Mouse (Mus musculus): ENCODE measurements around the gene AC134908.4. TPM values are rescaled to one million over a fixed set of nuclear protein-coding genes. Genes with fewer than 3 reads are reported as not detected.
A peak's percentile ranks its signal among the peaks of the same experiment; 100 is the strongest.

The AC134908.4 gene
- 3.3 and 5.0 TPM in 2 replicates for polyA plus RNA-seq (2012; rRNA removed)

DNA sequence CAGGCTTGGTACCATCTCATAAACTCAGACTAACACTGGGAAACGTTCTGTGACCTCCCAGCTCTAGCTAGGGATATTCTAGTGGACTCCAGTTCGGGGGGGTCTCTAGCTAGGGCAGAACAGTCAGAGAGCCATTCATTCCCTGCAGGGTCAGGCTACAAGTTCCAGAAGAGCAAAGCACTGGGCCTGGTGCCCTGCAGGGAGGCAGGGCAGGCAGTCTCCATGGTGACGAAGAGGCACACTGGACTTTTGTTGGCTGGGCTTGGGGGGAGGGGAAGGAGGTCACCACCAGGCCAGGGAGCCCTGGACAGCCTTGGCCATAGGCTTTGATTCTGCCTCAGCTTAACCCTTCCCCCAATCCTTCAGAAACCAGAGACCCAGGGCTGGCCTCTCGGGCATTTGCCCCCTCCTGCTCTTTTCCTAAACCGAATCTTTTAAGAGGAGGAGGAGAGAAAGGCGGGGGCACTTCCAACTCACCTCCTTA lies at the start of gene AC134908.4:
Gene AC134908.4, minus strand, starts transcription at position 51 of the 484 bp plus-strand sequence.
- no peaks in the 10 kb centered on the region for H3K27me3 ChIP-seq (ENCODE audit: control insufficient read depth, insufficient read depth, low read length)
- 38% methylated on average over 6 of the region's 6 CpGs for WGBS
- peak within 1 kb of the TSS; percentile 56; the same call in 1 of the 2 replicates for H3K27ac ChIP-seq (ENCODE audit: insufficient read depth, low read length)
- H3K4me3 ChIP-seq (replicated peaks; ENCODE audit: insufficient read depth, low read depth, low read length), result peak within 1 kb of the TSS; percentile 42
- TF ChIP-seq POLR2A (IDR thresholded peaks at IDR 0.05; ENCODE audit: borderline replicate concordance, insufficient read depth, low read length) (no peak), CTCF (IDR thresholded peaks at IDR 0.05; ENCODE audit: borderline replicate concordance, insufficient read depth, low read depth, low read length) (no peak)
- DNase-seq, result peak in 1 of 2 experiments; percentile 68
- H3K4me1 ChIP-seq (ENCODE audit: control insufficient read depth, insufficient read depth, low read length), result peaks cover 8% of the 10 kb centered on the region

DNA sequence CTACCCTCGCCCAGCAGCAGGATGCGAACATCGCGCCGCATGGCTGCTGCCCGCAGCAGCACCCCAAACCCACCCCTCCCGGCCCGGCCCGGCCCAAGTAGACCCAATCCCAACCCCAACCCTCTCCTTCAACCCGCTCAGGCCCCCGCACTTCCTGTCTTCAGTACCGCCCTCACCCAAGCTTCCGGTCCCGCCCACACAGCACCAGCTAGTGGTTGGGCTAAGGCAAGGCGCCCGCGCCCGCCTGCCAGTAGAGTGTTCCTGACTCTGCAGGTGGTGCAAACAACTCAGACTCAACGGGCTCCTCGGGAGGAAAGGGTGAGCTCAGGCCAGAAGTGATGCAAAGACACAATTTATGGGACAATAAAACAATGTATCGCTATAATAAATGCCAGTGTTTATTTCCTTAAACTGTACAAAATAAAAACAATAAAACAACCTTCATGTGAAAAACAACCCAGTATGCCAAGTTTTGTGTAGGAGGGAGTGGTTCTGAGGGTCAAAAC lies 49.0 kb upstream of the AC134908.4 start, which contains the start of gene Rhot2:
Gene Rhot2, minus strand, starts transcription at position 456 of the 506 bp plus-strand sequence.
- whole genome bisulfite sequencing, result under 1% methylated on average over 21 of the region's 21 CpGs

DNA sequence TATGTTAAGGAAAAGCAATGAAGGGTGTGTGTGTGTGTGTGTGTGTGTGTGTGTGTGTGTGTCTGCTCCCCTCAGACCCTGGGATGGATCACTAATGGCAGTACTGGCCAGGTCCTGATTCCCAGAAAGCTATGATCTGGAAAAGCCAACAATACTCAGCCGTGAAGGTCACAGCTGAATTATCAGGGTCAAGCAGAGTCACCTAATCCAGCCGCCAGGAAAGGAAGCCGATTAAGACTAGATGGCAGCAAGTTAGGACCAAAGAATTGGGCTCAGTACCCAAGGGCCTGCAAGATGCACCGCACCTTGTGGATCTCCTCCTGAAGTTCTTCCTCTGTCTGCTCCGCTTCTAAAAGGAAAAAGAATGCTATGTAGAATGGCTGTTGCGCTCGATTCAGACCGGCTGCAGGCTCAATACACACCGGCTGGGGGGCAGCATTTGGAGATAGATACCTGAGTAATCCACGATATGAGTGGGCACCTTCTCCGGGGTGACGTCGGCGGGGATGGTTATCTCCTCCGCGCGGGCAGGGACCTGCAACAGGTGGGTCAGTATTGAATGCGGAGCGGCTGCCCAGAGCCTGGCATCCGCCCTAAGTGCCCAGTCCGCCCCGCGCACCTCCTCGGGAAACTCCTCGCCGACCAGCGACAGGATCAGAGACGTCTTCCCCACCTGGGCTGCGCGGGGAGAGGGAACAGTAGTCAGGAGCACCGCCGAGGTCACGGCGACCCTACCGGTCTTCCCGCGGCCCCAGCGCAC lies 48.4 kb upstream of the AC134908.4 start:
- DNase-seq, result peak in 1 of 2 experiments; percentile 56
- TF ChIP-seq POLR2A (IDR thresholded peaks at IDR 0.05; ENCODE audit: borderline replicate concordance, insufficient read depth, low read length), result no peak
- no peak for TF ChIP-seq CTCF (IDR thresholded peaks at IDR 0.05; ENCODE audit: borderline replicate concordance, insufficient read depth, low read depth, low read length)
- Histone ChIP-seq H3K4me1 (ENCODE audit: control insufficient read depth, insufficient read depth, low read length) (peaks cover 12% of the 10 kb centered on the region), H3K27ac (ENCODE audit: insufficient read depth, low read length) (peak overlapping the region; percentile 59), H3K27me3 (ENCODE audit: control insufficient read depth, insufficient read depth, low read length) (no peaks in the 10 kb centered on the region), H3K4me3 (replicated peaks; ENCODE audit: insufficient read depth, low read depth, low read length) (peak overlapping the region; percentile 78)
- WGBS, result 2% methylated on average over 38 of the region's 38 CpGs

More for the DNA sequence above, 49.0 kb upstream of the AC134908.4 start, which contains the start of gene Rhot2:
- peaks cover 12% of the 10 kb centered on the region for H3K4me1 ChIP-seq (ENCODE audit: control insufficient read depth, insufficient read depth, low read length)
- peak within 1 kb of the TSS; percentile 59 for H3K27ac ChIP-seq (ENCODE audit: insufficient read depth, low read length)
- peak; percentile 27; the same call in 1 of the 2 replicates for TF ChIP-seq CTCF (IDR thresholded peaks at IDR 0.05; ENCODE audit: borderline replicate concordance, insufficient read depth, low read depth, low read length)
- TF ChIP-seq POLR2A (IDR thresholded peaks at IDR 0.05; ENCODE audit: borderline replicate concordance, insufficient read depth, low read length), result peak; percentile 77; the same call in 1 of the 2 replicates
- H3K4me3 ChIP-seq (replicated peaks; ENCODE audit: insufficient read depth, low read depth, low read length), result peak within 1 kb of the TSS; percentile 78
- peak; percentile 94 to 96 for DNase-seq
- no peaks in the 10 kb centered on the region for H3K27me3 ChIP-seq (ENCODE audit: control insufficient read depth, insufficient read depth, low read length)

DNA sequence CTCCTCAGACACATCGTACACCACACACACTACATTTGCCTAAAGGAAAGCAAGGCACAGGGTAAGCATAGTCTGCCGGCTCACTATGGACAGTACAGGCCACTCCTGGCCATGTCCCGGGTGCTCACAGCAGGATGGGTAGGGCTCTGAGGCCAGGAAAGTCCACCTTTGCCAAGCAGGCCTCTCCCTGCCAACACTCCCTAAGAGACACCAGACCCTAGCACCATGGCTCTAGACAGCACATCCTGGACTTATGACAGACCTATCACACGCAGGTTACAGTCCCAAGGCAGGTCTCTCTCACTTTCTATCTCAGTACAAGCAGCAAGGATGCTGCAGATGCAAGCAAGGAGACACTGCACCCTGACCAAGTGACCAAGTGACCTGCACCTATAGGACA lies 47.7 kb upstream of the AC134908.4 start:
- peaks cover 12% of the 10 kb centered on the region for H3K4me1 ChIP-seq (ENCODE audit: control insufficient read depth, insufficient read depth, low read length)
- DNase-seq, result no peak
- no peak for TF ChIP-seq CTCF (IDR thresholded peaks at IDR 0.05; ENCODE audit: borderline replicate concordance, insufficient read depth, low read depth, low read length)
- TF ChIP-seq POLR2A (IDR thresholded peaks at IDR 0.05; ENCODE audit: borderline replicate concordance, insufficient read depth, low read length), result no peak
- H3K27me3 ChIP-seq (ENCODE audit: control insufficient read depth, insufficient read depth, low read length), result no peaks in the 10 kb centered on the region
- peak overlapping the region; percentile 78 for H3K4me3 ChIP-seq (replicated peaks; ENCODE audit: insufficient read depth, low read depth, low read length)
- 35% methylated on average over 4 of the region's 4 CpGs for WGBS
- H3K27ac ChIP-seq (ENCODE audit: insufficient read depth, low read length), result no peak overlapping the region

DNA sequence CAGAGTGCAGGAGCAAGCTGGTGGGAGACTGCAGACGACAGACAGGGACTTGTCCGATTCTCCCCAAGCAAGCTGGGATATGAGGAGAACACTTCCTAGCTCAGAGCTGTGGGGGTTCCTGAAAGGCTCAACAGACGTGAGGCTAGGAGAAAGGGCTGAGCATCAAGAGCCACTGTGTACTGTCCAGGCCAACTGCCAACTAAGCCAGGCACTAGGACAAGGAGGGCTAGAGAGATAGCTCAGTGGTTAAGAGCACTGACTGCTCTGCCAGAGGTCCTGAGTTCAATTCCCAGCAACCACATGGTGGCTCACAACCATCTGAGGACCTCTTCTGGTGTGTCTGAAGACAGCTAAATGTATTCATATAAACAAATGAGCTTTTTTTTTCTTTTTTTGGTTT lies 47.0 kb upstream of the AC134908.4 start:
- no peaks in the 10 kb centered on the region for H3K27me3 ChIP-seq (ENCODE audit: control insufficient read depth, insufficient read depth, low read length)
- H3K4me3 ChIP-seq (replicated peaks; ENCODE audit: insufficient read depth, low read depth, low read length), result no peak overlapping the region
- peaks cover 14% of the 10 kb centered on the region for H3K4me1 ChIP-seq (ENCODE audit: control insufficient read depth, insufficient read depth, low read length)
- no peak overlapping the region for H3K27ac ChIP-seq (ENCODE audit: insufficient read depth, low read length)
- WGBS, result 45% methylated on average over 3 of the region's 3 CpGs
- TF ChIP-seq CTCF (IDR thresholded peaks at IDR 0.05; ENCODE audit: borderline replicate concordance, insufficient read depth, low read depth, low read length) (no peak), POLR2A (IDR thresholded peaks at IDR 0.05; ENCODE audit: borderline replicate concordance, insufficient read depth, low read length) (no peak)
- no peak for DNase-seq

DNA sequence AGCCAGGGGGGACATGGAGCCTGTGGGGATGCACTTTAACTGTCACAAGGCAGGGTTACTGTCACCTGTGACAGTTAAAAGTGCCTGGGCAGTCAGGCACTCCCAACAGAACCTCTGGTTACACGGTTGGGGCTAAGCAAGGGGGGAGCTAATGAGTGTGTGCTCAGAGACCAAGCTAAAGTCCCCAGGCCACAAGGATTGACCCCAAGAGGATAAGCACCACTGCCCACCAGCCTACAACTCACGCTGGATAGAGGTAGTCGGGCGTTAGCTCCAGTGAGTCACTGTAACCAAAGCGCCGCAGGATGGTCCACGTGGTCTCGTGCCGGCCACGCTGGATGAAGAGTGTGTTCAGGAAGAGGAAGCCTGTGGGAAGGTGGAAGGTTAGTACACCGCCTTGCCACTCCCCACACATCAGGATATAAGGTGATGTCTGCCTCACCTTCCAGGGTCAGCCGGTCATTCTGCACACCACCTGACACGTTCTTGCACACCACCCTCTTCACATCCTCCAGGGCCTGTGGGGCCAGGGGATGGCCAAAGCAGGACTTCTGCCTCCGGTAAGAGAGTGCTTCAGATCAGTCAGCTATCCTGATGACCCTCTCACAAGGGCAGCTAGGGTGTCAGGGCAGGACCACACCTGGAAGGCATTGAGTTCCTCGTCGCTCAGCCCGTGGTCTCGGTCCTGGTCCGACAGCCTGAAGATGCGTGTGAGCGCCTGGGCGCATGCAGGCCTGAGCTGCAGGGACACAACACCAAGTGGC lies 45.8 kb upstream of the AC134908.4 start, which contains the start of gene Gm20683:
Gene Gm20683, minus strand, starts transcription at position 647 of the 764 bp plus-strand sequence.
- no peaks in the 10 kb centered on the region for H3K27me3 ChIP-seq (ENCODE audit: control insufficient read depth, insufficient read depth, low read length)
- no peak within 1 kb of the TSS for H3K27ac ChIP-seq (ENCODE audit: insufficient read depth, low read length)
- H3K4me1 ChIP-seq (ENCODE audit: control insufficient read depth, insufficient read depth, low read length), result peaks cover 19% of the 10 kb centered on the region
- WGBS, result 93% methylated on average over 22 of the region's 22 CpGs
- TF ChIP-seq CTCF (IDR thresholded peaks at IDR 0.05; ENCODE audit: borderline replicate concordance, insufficient read depth, low read depth, low read length), result no peak
- TF ChIP-seq POLR2A (IDR thresholded peaks at IDR 0.05; ENCODE audit: borderline replicate concordance, insufficient read depth, low read length), result no peak
- no peak for DNase-seq
- no peak within 1 kb of the TSS for H3K4me3 ChIP-seq (replicated peaks; ENCODE audit: insufficient read depth, low read depth, low read length)

DNA sequence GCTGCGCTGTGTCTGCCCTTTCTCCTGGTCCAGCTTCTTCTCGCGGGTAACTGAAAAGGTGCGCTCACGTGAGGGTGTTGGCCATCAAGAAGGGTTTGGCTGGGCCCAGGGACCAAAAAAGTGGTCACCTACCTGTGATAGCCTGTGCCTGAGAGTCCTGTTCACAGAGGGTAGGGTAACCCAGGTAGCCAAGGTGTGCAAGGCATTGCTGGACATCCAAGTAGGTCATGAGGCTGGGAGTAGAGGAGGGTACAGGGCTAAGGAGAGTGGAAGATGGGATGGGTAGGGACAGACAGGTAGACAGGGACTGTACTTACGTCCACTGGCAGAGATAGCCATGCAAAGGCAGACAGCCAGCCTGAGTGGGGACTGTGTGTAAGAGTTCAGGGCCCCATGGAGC lies 45.1 kb upstream of the AC134908.4 start:
- Histone ChIP-seq H3K27ac (ENCODE audit: insufficient read depth, low read length) (no peak overlapping the region), H3K27me3 (ENCODE audit: control insufficient read depth, insufficient read depth, low read length) (no peaks in the 10 kb centered on the region), H3K4me1 (ENCODE audit: control insufficient read depth, insufficient read depth, low read length) (peaks cover 27% of the 10 kb centered on the region), H3K4me3 (replicated peaks; ENCODE audit: insufficient read depth, low read depth, low read length) (no peak overlapping the region)
- WGBS, result 95% methylated on average over 6 of the region's 6 CpGs
- DNase-seq, result no peak
- TF ChIP-seq CTCF (IDR thresholded peaks at IDR 0.05; ENCODE audit: borderline replicate concordance, insufficient read depth, low read depth, low read length) (no peak), POLR2A (IDR thresholded peaks at IDR 0.05; ENCODE audit: borderline replicate concordance, insufficient read depth, low read length) (no peak)

All from cerebellum, adult 2 months (tissue).